Mouse (Mus musculus) cortical plate, adult 2 months (tissue): ENCODE results near the gene Tspan4. TPM values are rescaled to one million over a fixed set of nuclear protein-coding genes. Genes with fewer than 3 reads are reported as not detected.

Source experiments
- H3K27ac ChIP-seq: fragments of 200-500 bp; 2 replicates; pipeline ENCODE4 v1.5.1; 2012; ENCODE audit warnings: low read length, control low read depth, inconsistent platforms; ENCODE audit not compliant: insufficient read depth
- H3K4me1 ChIP-seq: fragments of 200-500 bp; 2 replicates; pipeline ENCODE4 v1.6.1; 2011; ENCODE audit warnings: low read length; ENCODE audit not compliant: control insufficient read depth, insufficient read depth
- H3K4me3 ChIP-seq: fragments of 200-500 bp; 2 replicates; pipeline ENCODE4 v1.5.1; 2011; ENCODE audit warnings: mild to moderate bottlenecking, low read length, control low read depth; ENCODE audit not compliant: insufficient read depth
- CTCF ChIP-seq: fragments of 200-500 bp; IDR thresholded peaks from 2 replicates; pipeline ENCODE4 v1.5.1; 2011; ENCODE audit warnings: mild to moderate bottlenecking, control low read depth, low read length; ENCODE audit not compliant: insufficient read depth; ENCODE audit errors: extremely low read depth
- POLR2A ChIP-seq: fragments of 200-500 bp; IDR thresholded peaks from 2 replicates; pipeline ENCODE4 v1.6.1; 2011; ENCODE audit warnings: mild to moderate bottlenecking, low read length, control low read depth; ENCODE audit not compliant: insufficient read depth; ENCODE audit errors: extremely low read depth
- polyA plus RNA-seq: library from polyadenylated mRNA; depleted of rRNA; stranded (reverse); fragments of >200 nt; gene quantifications from 2 replicates; pipeline ENCODE4 v1.2.3, GENCODE M21; 2012; rRNA removed

Gene Tspan4
- polyA plus RNA-seq, result 32.4 and 33.0 TPM in 2 replicates

GRCm38 (mm10) chr7:141475011-141475804, at the start of gene Tspan4, which contains the start of gene Polr2l:
Gene Tspan4 (plus strand): TSS chr7:141475240.
Gene Polr2l (minus strand): TSS chr7:141475132.
- H3K4me1 ChIP-seq, result peaks cover 5% of the 10 kb centered on the region; the same call in 1 of the 2 replicates
- peak within 1 kb of the TSS; percentile 93 for H3K27ac ChIP-seq
- peak; percentile 77 for TF ChIP-seq POLR2A
- no peak for TF ChIP-seq CTCF
- H3K4me3 ChIP-seq, result peak within 1 kb of the TSS; percentile 81

DNA sequence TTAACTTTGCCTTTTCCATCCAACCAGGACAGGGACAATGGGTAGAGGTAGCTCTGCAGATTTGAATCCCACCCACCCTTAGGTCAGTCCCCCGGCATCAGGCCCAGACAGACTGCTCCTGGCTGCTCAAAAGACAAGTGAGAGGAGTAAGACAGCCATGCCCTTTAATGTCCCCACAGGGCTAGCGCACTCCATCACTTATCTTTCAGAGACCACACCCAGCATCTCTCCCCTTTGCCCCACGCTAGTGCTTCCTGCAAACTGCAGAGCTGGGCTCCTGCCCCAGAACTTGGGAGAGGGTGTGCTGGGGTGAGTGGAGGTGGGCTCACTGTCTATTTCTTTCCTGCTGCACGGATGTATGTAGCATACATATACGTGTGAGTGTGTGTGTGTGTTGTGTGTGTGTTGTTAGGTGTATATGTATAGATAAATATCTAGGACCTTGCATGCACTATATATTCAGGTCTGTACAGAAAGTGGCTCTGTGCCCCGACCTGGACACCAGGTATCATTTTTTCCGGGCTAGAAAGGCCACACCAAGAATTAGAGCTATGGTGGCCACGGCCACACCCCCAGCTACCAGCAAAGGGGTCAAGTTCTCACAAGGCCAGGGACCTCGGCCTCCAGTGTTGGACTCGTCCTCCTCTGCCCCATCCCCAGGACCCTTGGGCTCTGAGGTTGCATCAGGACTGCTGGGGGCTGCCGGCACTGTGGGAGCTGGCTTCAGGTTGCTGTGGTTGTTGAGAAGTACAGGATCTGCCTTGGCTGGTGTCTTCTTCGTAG, 47.9 kb upstream of the Tspan4 start:
- Histone ChIP-seq H3K4me1 (no peaks in the 10 kb centered on the region), H3K27ac (no peak overlapping the region), H3K4me3 (no peak overlapping the region)
- TF ChIP-seq CTCF, result no peak
- TF ChIP-seq POLR2A, result 0 out of 2 replicates have a peak, but pooled peaks have one; percentile 10

DNA sequence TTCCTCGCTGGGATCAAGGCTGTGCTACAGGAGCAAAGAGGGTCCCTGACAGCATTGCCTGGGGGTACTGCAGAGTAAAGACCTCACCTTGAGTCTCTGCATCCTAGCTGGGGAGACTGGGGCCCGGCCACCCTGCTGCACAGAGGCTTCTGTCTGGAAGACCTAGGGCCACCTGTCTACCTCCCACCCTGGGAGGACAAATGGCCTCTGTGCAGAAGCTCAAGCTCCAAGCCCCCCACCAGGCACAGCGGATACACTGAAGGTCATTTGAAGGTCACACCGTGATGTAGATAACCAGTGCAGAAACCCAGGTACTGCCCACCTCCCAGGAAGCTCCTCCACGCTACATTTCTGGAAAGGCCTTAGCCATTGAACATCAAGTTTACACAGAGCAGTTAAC, 46.3 kb upstream of the Tspan4 start:
- TF ChIP-seq CTCF, result no peak
- TF ChIP-seq POLR2A, result no peak
- Histone ChIP-seq H3K4me1 (no peaks in the 10 kb centered on the region), H3K4me3 (peak overlapping the region; percentile 62), H3K27ac (peak overlapping the region; percentile 16)

DNA sequence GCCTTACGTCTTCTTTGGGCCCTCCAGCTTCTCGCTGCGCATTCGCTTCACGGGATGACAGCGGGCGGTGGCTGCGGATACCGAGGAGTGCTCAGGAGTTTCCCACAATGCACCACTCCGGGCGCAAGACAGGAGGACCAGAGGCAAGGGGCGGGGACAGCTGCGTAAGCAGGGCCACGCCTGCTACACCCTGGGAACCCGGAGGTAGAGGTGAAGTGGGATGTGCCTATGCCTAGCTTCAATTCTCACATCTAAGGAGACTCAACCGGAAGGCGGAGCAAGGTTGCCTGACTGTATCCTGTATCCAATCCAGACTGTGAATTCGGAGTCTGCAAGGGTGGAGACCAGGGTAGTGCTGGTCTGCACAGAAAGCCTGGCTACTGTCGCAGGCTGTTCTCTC, 45.7 kb upstream of the Tspan4 start, which contains the start of gene Cend1:
Gene Cend1 (minus strand): TSS at position 182 of the 400 bp plus-strand sequence.
- TF ChIP-seq POLR2A, result peak; percentile 85
- no peak for TF ChIP-seq CTCF
- Histone ChIP-seq H3K27ac (peak within 1 kb of the TSS; percentile 16), H3K4me3 (peak within 1 kb of the TSS; percentile 62), H3K4me1 (no peaks in the 10 kb centered on the region)

DNA sequence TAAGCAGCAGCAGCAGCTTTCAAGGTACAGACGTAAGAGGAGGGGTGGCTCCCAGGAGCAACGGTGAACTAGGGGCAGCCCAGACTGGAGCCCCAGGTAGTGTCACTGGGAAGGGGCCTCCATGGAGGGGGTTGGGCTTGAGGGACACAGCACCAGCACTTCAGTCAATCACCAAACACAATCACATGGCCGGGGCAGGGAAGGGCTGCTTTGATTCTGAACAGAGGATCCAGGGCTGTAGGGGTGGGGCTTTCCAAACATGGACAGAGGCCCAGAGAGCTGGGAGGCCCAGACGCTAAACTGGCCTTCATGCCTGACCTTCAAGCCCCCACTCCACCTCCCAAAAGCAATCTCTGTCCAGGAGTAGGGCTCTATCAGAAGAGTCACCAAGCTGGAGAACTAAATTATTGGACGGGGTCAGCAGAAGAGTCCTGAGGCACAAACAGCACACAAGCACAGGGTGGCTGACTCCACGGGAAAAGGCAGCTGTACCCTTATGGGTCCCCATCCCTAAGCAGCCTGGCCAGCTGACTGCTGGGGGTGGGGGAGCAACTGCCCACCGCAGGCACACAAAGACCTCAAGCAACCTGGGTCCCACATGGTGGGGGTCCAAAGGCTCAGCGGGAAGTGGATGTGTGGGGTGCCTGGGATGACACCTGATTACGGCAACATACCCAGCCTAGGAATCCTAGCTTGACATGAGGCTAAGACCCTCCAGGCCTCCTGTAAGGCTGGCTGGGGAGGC, 45.0 kb upstream of the Tspan4 start:
- no peaks in the 10 kb centered on the region for H3K4me1 ChIP-seq
- TF ChIP-seq POLR2A (0 out of 2 replicates have a peak, but pooled peaks have one; percentile 18), CTCF (no peak)
- H3K27ac ChIP-seq, result no peak overlapping the region
- peak overlapping the region; percentile 62; the same call in 1 of the 2 replicates for H3K4me3 ChIP-seq

DNA sequence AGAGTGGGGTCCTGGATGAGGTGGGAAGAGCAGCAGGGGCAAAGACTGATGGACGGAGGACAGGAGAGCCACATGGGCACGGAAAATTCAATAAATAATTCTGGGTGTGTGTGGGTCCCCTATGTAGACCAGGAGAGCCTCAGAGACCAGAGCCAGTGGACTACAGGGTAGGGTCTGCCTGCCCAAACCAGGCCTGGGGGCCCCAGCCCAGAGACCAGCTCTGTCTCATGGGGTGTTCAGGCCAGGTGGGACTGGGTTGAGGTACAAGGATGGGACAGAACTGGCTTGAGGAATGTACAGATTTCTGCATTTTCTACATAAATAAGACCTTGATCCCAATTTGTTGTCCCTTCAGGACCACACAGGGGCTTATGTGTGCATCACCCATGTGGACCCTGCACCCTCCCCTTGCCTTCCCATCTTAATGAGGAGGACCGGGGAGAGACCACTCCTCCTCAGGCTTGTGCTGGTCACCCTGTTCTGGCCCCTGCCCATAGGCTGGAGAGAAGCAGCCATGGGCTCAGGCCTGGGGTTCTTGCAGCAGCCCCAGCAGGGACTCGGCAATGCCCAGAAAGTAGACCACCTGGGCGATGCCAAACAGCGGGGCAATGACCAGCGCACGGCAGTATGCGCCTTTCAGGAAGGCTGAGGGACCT, 44.3 kb upstream of the Tspan4 start:
- no peak for TF ChIP-seq POLR2A
- TF ChIP-seq CTCF, result no peak
- Histone ChIP-seq H3K27ac (no peak overlapping the region), H3K4me3 (no peak overlapping the region), H3K4me1 (peaks cover 4% of the 10 kb centered on the region; the same call in 1 of the 2 replicates)

GRCm38 (mm10) chr7:141431434-141432185, 43.4 kb upstream of the Tspan4 start:
- H3K27ac ChIP-seq, result no peak overlapping the region
- H3K4me1 ChIP-seq, result peaks cover 6% of the 10 kb centered on the region
- H3K4me3 ChIP-seq, result no peak overlapping the region
- TF ChIP-seq CTCF (no peak), POLR2A (no peak)

- TF ChIP-seq POLR2A (no peak), CTCF (no peak)
- Histone ChIP-seq H3K4me3 (no peak overlapping the region), H3K4me1 (peaks cover 6% of the 10 kb centered on the region), H3K27ac (no peak overlapping the region)
These were observed 42.8 kb upstream of the Tspan4 start for GRCm38 (mm10) chr7:141432186-141432611.
